Comparison of ENCODE assay signal across 25 mouse cellular contexts in the genomic region with DNA sequence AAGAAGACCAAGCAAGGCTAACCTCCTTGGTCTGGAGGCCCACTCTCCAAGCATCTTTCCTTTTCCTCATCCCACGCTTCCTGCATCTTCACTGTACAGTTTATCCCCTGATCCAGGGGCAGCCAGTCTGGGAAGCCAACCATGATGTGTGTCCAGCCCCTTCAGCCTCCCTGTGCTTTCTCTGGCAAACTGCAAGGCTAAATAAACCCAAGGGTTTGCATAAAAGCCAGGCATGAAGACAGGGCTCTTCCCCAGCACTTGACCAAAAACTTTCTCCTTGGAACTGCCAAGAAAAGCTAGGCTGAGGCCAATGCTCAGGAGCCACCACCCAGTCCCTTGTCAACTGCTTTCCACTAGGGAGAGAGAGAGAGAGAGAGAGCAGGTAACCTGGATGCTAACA. TPM values are rescaled to one million over a fixed set of nuclear protein-coding genes. Genes with fewer than 3 reads are reported as not detected.
DNase-seq lines count a peak whose midpoint lies in the region; ATAC-seq and TF ChIP-seq lines count a peak whose summit lies in the region.
"Had no signal": no experiment of that assay in that cellular context is flagged by ENCODE, and none has a peak within 500 bp of the region (broad histone marks: within the 10 kb centered on the region; RNA-seq: fewer than 3 reads in every experiment).

No protein-coding gene starts in this region.

- intact Hi-C loops in gastrocnemius, adult 2 months (cut with DNase I) = no loop called here
- intact Hi-C loops in heart, postnatal 10 days (cut with DNase I) = no loop called here

- H3K4me3 ChIP-seq in gastrocnemius, adult 2 months = no peak overlapping the region
- no peak overlapping the region for H3K4me3 ChIP-seq in heart, embryonic 11.5 days (ENCODE audit: low read depth, low read length)
- H3K4me3 ChIP-seq in hindbrain, postnatal 0 days (ENCODE audit: low read length) = no peak overlapping the region
- H3K4me3 ChIP-seq in hindbrain, embryonic 13.5 days = no peak overlapping the region
- H3K4me3 ChIP-seq in embryonic facial prominence, embryonic 10.5 days = no peak overlapping the region
- H3K4me3 ChIP-seq: embryonic facial prominence, embryonic 12.5 days; forebrain, embryonic 12.5 days; hindbrain, embryonic 12.5 days; intestine, embryonic 15.5 days had no signal

- H3K27ac ChIP-seq in gastrocnemius, adult 2 months = peak overlapping the region; percentile 63
- H3K27ac ChIP-seq in heart, embryonic 11.5 days (ENCODE audit: low read depth, low read length) = peak overlapping the region; percentile 24; the same call in 1 of the 2 replicates
- H3K27ac ChIP-seq in hindbrain, postnatal 0 days = 0 out of 2 replicates have a peak overlapping the region, but pooled peaks have one; percentile 36
- no peak overlapping the region for H3K27ac ChIP-seq in hindbrain, embryonic 13.5 days
- H3K27ac ChIP-seq in embryonic facial prominence, embryonic 10.5 days (replicated peaks) = no peak overlapping the region
- H3K27ac ChIP-seq: hindbrain, embryonic 12.5 days; intestine, embryonic 15.5 days had no signal

- peaks cover 27% of the 10 kb centered on the region for H3K36me3 ChIP-seq in heart, embryonic 11.5 days (ENCODE audit: control insufficient read depth, insufficient read depth, low read length)
- peaks cover 16% of the 10 kb centered on the region; the same call in 1 of the 2 replicates for H3K36me3 ChIP-seq in hindbrain, postnatal 0 days (ENCODE audit: insufficient read depth, low read length)
- H3K36me3 ChIP-seq in hindbrain, embryonic 13.5 days = peaks cover 44% of the 10 kb centered on the region
- peaks cover 91% of the 10 kb centered on the region for H3K36me3 ChIP-seq in embryonic facial prominence, embryonic 10.5 days (replicated peaks)

- no peak for ATAC-seq in heart, embryonic 11.5 days (replicated peaks; ENCODE audit: insufficient number of reproducible peaks, low FRiP score, low TSS enrichment)
- ATAC-seq in hindbrain, postnatal 0 days = no peak
- no peak for ATAC-seq in hindbrain, embryonic 13.5 days (ENCODE audit: low FRiP score)
- ATAC-seq: CD4-positive, CD25-positive, alpha-beta regulatory T cell, adult 4 months; forebrain, embryonic 16.5 days; intestine, embryonic 15.5 days had no signal

- H3K27me3 ChIP-seq in heart, embryonic 11.5 days (ENCODE audit: control insufficient read depth, insufficient read depth, low read length) = no peaks in the 10 kb centered on the region
- H3K27me3 ChIP-seq in hindbrain, postnatal 0 days (ENCODE audit: insufficient read depth, low read length) = no peaks in the 10 kb centered on the region
- no peaks in the 10 kb centered on the region for H3K27me3 ChIP-seq in hindbrain, embryonic 13.5 days
- H3K27me3 ChIP-seq in embryonic facial prominence, embryonic 10.5 days (replicated peaks; ENCODE audit: low read depth, poor library complexity, severe bottlenecking) = no peaks in the 10 kb centered on the region
- H3K27me3 ChIP-seq: embryonic facial prominence, embryonic 12.5 days; forebrain, embryonic 12.5 days; hindbrain, embryonic 12.5 days; intestine, embryonic 15.5 days had no signal

- WGBS in heart, embryonic 11.5 days (ENCODE audit: insufficient replicate concordance) = 94% methylated on average over 1 of the region's 1 CpGs
- 94% methylated on average over 1 of the region's 1 CpGs for WGBS in hindbrain, postnatal 0 days
- 100% methylated on average over 1 of the region's 1 CpGs for WGBS in hindbrain, embryonic 13.5 days
- WGBS in embryonic facial prominence, embryonic 10.5 days = 94% methylated on average over 1 of the region's 1 CpGs

- H3K9ac ChIP-seq in heart, embryonic 11.5 days (ENCODE audit: low read depth, low read length) = no peak overlapping the region
- no peak overlapping the region for H3K9ac ChIP-seq in hindbrain, postnatal 0 days (replicated peaks; ENCODE audit: low read length)
- H3K9ac ChIP-seq in hindbrain, embryonic 13.5 days = no peak overlapping the region
- H3K9ac ChIP-seq: embryonic facial prominence, embryonic 12.5 days; forebrain, embryonic 12.5 days; hindbrain, embryonic 12.5 days; intestine, embryonic 15.5 days had no signal

- no peak for TF ChIP-seq CTCF in gastrocnemius, adult 2 months (IDR thresholded peaks at IDR 0.05)
- no peak for TF ChIP-seq CTCF in hindbrain, postnatal 0 days (IDR thresholded peaks at IDR 0.05; ENCODE audit: low read depth)

- no peak for DNase-seq in gastrocnemius, adult 2 months
- no peak for DNase-seq in gastrocnemius, adult 18-20 months (ENCODE audit: low spot score)
- DNase-seq in heart, postnatal 10 days = no peak
- no peak for DNase-seq in hindbrain, postnatal 0 days (ENCODE audit: low spot score)
- DNase-seq in embryonic facial prominence, embryonic 10.5 days (ENCODE audit: low spot score) = no peak
- DNase-seq: adrenal gland, adult 8-10 months; adrenal gland, postnatal 36 days; B cell, adult 2 months; cerebellum, adult 11 months; cerebellum, adult 8-10 months; cerebellum, postnatal 14 days; embryo, embryonic 11 days; gastrocnemius, postnatal 25 days; kidney, adult 18-20 months had no signal

- peaks cover 62% of the 10 kb centered on the region for H3K4me1 ChIP-seq in heart, embryonic 11.5 days (ENCODE audit: control insufficient read depth, insufficient read depth, low read length)
- peaks cover 11% of the 10 kb centered on the region; the same call in 1 of the 2 replicates for H3K4me1 ChIP-seq in hindbrain, postnatal 0 days (ENCODE audit: insufficient read depth, low read length)
- H3K4me1 ChIP-seq in hindbrain, embryonic 13.5 days (replicated peaks) = peaks cover 25% of the 10 kb centered on the region
- peaks cover 39% of the 10 kb centered on the region for H3K4me1 ChIP-seq in embryonic facial prominence, embryonic 10.5 days

- H3K4me2 ChIP-seq in heart, embryonic 11.5 days = no peak overlapping the region
- H3K4me2 ChIP-seq in hindbrain, postnatal 0 days (ENCODE audit: low read depth, low read length) = no peak overlapping the region
- H3K4me2 ChIP-seq in hindbrain, embryonic 13.5 days = no peak overlapping the region
- H3K4me2 ChIP-seq: embryonic facial prominence, embryonic 12.5 days; forebrain, embryonic 12.5 days; hindbrain, embryonic 12.5 days; intestine, embryonic 15.5 days had no signal

- H3K9me3 ChIP-seq in heart, embryonic 11.5 days (replicated peaks; ENCODE audit: control insufficient read depth, low read length) = no peaks in the 10 kb centered on the region
- no peaks in the 10 kb centered on the region for H3K9me3 ChIP-seq in hindbrain, postnatal 0 days (ENCODE audit: low read length)
- H3K9me3 ChIP-seq in hindbrain, embryonic 13.5 days = no peaks in the 10 kb centered on the region
- H3K9me3 ChIP-seq in embryonic facial prominence, embryonic 10.5 days = no peaks in the 10 kb centered on the region
- H3K9me3 ChIP-seq: embryonic facial prominence, embryonic 12.5 days; forebrain, embryonic 12.5 days; G1E; hindbrain, embryonic 12.5 days; intestine, embryonic 15.5 days had no signal

RNA-seq across cellular contexts. Expression of a gene that starts 32.5 kb away (rescaled TPM):
- 10 to 100 TPM; 37.4 to 57.4 TPM for total RNA-seq in gastrocnemius, adult 2 months (2021)
- total RNA-seq in gastrocnemius, adult 18-20 months (2021) = 10 to 100 TPM; 42.8 to 63.0 TPM
- 30.4 and 31.8 TPM in 2 replicates for polyA plus RNA-seq in heart, embryonic 11.5 days (2014; fragmentation: Nextera tagmentation; extraction: Ambion mirVana)
- 100 to 1,000 TPM; 206 to 221 TPM for total RNA-seq in heart, postnatal 10 days (2021)
- total RNA-seq in hindbrain, postnatal 0 days (2014; rRNA removed) = 29.4 and 33.6 TPM in 2 replicates
- polyA plus RNA-seq in hindbrain, postnatal 0 days (2015; fragmentation: Nextera tagmentation; extraction: Ambion mirVana) = 8.4 and 9.1 TPM in 2 replicates
- 14.5 and 14.9 TPM in 2 replicates for polyA plus RNA-seq in hindbrain, embryonic 13.5 days (2015; fragmentation: Nextera tagmentation; extraction: Ambion mirVana)
- polyA plus RNA-seq in embryonic facial prominence, embryonic 10.5 days (2016; fragmentation: Nextera tagmentation; extraction: Ambion mirVana) = 45.7 and 46.9 TPM in 2 replicates

RNA-seq across cellular contexts. Expression of a gene that starts 52.6 kb away (rescaled TPM):
- total RNA-seq in gastrocnemius, adult 2 months (2021) = under 1 TPM; 0.08 to 0.31 TPM
- under 1 TPM; 0.07 to 0.73 TPM for total RNA-seq in gastrocnemius, adult 18-20 months (2021)
- polyA plus RNA-seq in heart, embryonic 11.5 days (2014; fragmentation: Nextera tagmentation; extraction: Ambion mirVana) = 0.67 and 0.89 TPM in 2 replicates
- not detected for total RNA-seq in heart, postnatal 10 days (2021)
- total RNA-seq in hindbrain, postnatal 0 days (2014; rRNA removed) = 0.50 and 0.84 TPM in 2 replicates
- 0.35 and 0.50 TPM in 2 replicates for polyA plus RNA-seq in hindbrain, postnatal 0 days (2015; fragmentation: Nextera tagmentation; extraction: Ambion mirVana)
- polyA plus RNA-seq in hindbrain, embryonic 13.5 days (2015; fragmentation: Nextera tagmentation; extraction: Ambion mirVana) = 0.06 and 0.16 TPM in 2 replicates
- polyA plus RNA-seq in embryonic facial prominence, embryonic 10.5 days (2016; fragmentation: Nextera tagmentation; extraction: Ambion mirVana) = 0.14 and 0.32 TPM in 2 replicates
- total RNA-seq: adrenal gland, postnatal 36 days; granulocyte monocyte progenitor cell, adult 5-6 weeks had no signal
- polyA plus RNA-seq: CD4-positive, CD25-positive, alpha-beta regulatory T cell, adult 4 months; G1E; kidney, embryonic 14.5 days had no signal

Comparison
In these comparisons a context has a peak if more than half of its experiments do, and no peak if none do; other contexts are left out.
1. H3K27ac ChIP-seq: peak in gastrocnemius, adult 2 months (single experiment), heart, embryonic 11.5 days (single experiment) and hindbrain, postnatal 0 days (single experiment); none in hindbrain, embryonic 13.5 days (single experiment) and embryonic facial prominence, embryonic 10.5 days (single experiment).